Mouse (Mus musculus) spleen, adult 2 months (tissue): ENCODE results near the gene Phactr1.

Experiments used
- CTCF ChIP-seq: fragments of 200-500 bp; IDR thresholded peaks from 2 replicates; pipeline ENCODE4 v1.5.1; 2011; ENCODE audit warnings: mild to moderate bottlenecking, inconsistent platforms; ENCODE audit not compliant: insufficient read depth, insufficient read length, insufficient replicate concordance; ENCODE audit errors: extremely low read depth
- POLR2A ChIP-seq: fragments of 200-500 bp; IDR thresholded peaks from 2 replicates; pipeline ENCODE4 v1.6.1; 2011; ENCODE audit warnings: low read depth, low read length, inconsistent platforms

- no peak for TF ChIP-seq POLR2A
- no peak for TF ChIP-seq CTCF
Observed at GRCm38 (mm10) chr13:42696641-42697040, 16.2 kb downstream of the Phactr1 start.
